ENCODE assay signal across 22 mouse cellular contexts in genomic region chr4:100203066-100203465, GRCm38 (mm10).
"Had no signal": no experiment of that assay in that cellular context is flagged by ENCODE, and none has a peak within 500 bp of the region (broad histone marks: within the 10 kb centered on the region; RNA-seq: fewer than 3 reads in every experiment).

No protein-coding gene starts in this region.

- H3K9me3 ChIP-seq: lung, embryonic 15.5 days; midbrain, embryonic 10.5 days; midbrain, embryonic 13.5 days; midbrain, embryonic 15.5 days; neural tube, embryonic 13.5 days; neural tube, embryonic 15.5 days had no signal

- H3K4me2 ChIP-seq: lung, embryonic 15.5 days; midbrain, embryonic 13.5 days; midbrain, embryonic 15.5 days; neural tube, embryonic 13.5 days; neural tube, embryonic 15.5 days had no signal

- ATAC-seq: liver, postnatal 0 days; lung, postnatal 0 days; midbrain, embryonic 13.5 days; midbrain, embryonic 15.5 days had no signal

- H3K36me3 ChIP-seq: lung, embryonic 15.5 days; midbrain, embryonic 10.5 days; midbrain, embryonic 13.5 days; midbrain, embryonic 15.5 days; neural tube, embryonic 13.5 days; neural tube, embryonic 15.5 days had no signal

- H3K27me3 ChIP-seq: lung, embryonic 15.5 days; midbrain, embryonic 13.5 days; midbrain, embryonic 15.5 days; neural tube, embryonic 13.5 days; neural tube, embryonic 15.5 days had no signal

- H3K4me1 ChIP-seq: megakaryocyte, embryonic 14.5 days; midbrain, embryonic 10.5 days; midbrain, embryonic 13.5 days; midbrain, embryonic 15.5 days; neural tube, embryonic 13.5 days; neural tube, embryonic 15.5 days had no signal

- DNase-seq: liver, postnatal 0 days; lung, adult 2 months; lung, postnatal 14 days; lung, postnatal 36 days; retina, postnatal 1 day; right cerebral cortex, adult 18-20 months; right cerebral cortex, postnatal 25 days; right cerebral cortex, postnatal 4 days; spleen, adult 18-20 months; thymus, adult 18-20 months; thymus, postnatal 14 days; thymus, postnatal 36 days had no signal

- H3K27ac ChIP-seq: lung, embryonic 15.5 days; macrophage; midbrain, embryonic 10.5 days; midbrain, embryonic 13.5 days; midbrain, embryonic 15.5 days; neural tube, embryonic 13.5 days; neural tube, embryonic 15.5 days had no signal

- H3K4me3 ChIP-seq: lung, embryonic 15.5 days; megakaryocyte, embryonic 14.5 days; midbrain, embryonic 10.5 days; midbrain, embryonic 13.5 days; midbrain, embryonic 15.5 days; myocyte; neural tube, embryonic 13.5 days; neural tube, embryonic 15.5 days had no signal

- H3K9ac ChIP-seq: liver, postnatal 0 days; lung, embryonic 15.5 days; midbrain, embryonic 13.5 days; midbrain, embryonic 15.5 days; neural tube, embryonic 13.5 days; neural tube, embryonic 15.5 days had no signal
